Mouse (Mus musculus) embryonic facial prominence, embryonic 14.5 days (tissue): ENCODE data around the gene Npdc1. TPM values are rescaled to one million over a fixed set of nuclear protein-coding genes. Genes with fewer than 3 reads are reported as not detected.
"Not testable (repeated sequence)": the region's sequence is repeated elsewhere in the genome, so short reads cannot be mapped to it uniquely, and the experiment has no call there.

Source experiments
- ATAC-seq: fragments of 200-750 bp; cut with Nextera tagmentation; 2 replicates; pipeline ENCODE4 v1.8.0; 2017; ENCODE audit warnings: low read depth, moderate number of reproducible peaks, moderate TSS enrichment
- DNase-seq: peaks from one replicate; pipeline ENCODE4 v3.0.0-alpha.2; 2015; ENCODE audit warnings: low spot score
- H3K27ac ChIP-seq: fragments of 300-500 bp; sonication (generic); replicated peaks from 2 replicates; pipeline ENCODE4 v1.5.1; 2014; ENCODE audit warnings: low read depth, mild to moderate bottlenecking, low read length, moderate library complexity
- H3K27me3 ChIP-seq: fragments of 300-500 bp; sonication (generic); replicated peaks from 2 replicates; pipeline ENCODE4 v1.6.1; 2014; ENCODE audit warnings: low read length; ENCODE audit not compliant: control insufficient read depth, insufficient read depth
- H3K36me3 ChIP-seq: fragments of 300-500 bp; sonication (generic); 2 replicates; pipeline ENCODE4 v1.6.1; 2014; ENCODE audit warnings: low read length, mixed read lengths; ENCODE audit not compliant: control insufficient read depth, insufficient read depth
- H3K4me1 ChIP-seq: fragments of 300-500 bp; sonication (generic); 2 replicates; pipeline ENCODE4 v1.6.1; 2014; ENCODE audit warnings: antibody characterized with exemption, low read length; ENCODE audit not compliant: control insufficient read depth, insufficient read depth
- H3K4me2 ChIP-seq: fragments of 300-500 bp; sonication (generic); 2 replicates; pipeline ENCODE4 v1.6.1; 2014; ENCODE audit warnings: low read depth, mild to moderate bottlenecking, low read length, moderate library complexity, mixed read lengths
- H3K4me3 ChIP-seq: fragments of 300-500 bp; sonication (generic); 2 replicates; pipeline ENCODE4 v1.5.1; 2014; ENCODE audit warnings: low read depth, mild to moderate bottlenecking, low read length
- H3K9ac ChIP-seq: fragments of 300-500 bp; sonication (generic); 2 replicates; pipeline ENCODE4 v1.6.1; 2014; ENCODE audit warnings: low read depth, mild to moderate bottlenecking, low read length, moderate library complexity, mixed read lengths
- H3K9me3 ChIP-seq: fragments of 300-500 bp; sonication (generic); 2 replicates; pipeline ENCODE4 v1.6.1; 2016; ENCODE audit warnings: low read length; ENCODE audit not compliant: control insufficient read depth
- WGBS: fragments of 180-500 bp; shearing (Covaris S2); extraction: QIAGEN DNeasy Blood & Tissue Kit; methylation state at CpG from one replicate; pipeline ENCODE4 v1.1.7; 2014; 5-methylcytosine and 5-hydroxymethylcytosine counted together
- polyA plus RNA-seq: library from polyadenylated mRNA; unstranded; fragments of >200 nt; fragmentation: Nextera tagmentation; extraction: Ambion mirVana; gene quantifications from 2 replicates; pipeline ENCODE4 v1.2.1, GENCODE M21; 2014

The Npdc1 gene
- polyA plus RNA-seq, 1 experiment from 2014 or later, result 75.1 TPM

DNA sequence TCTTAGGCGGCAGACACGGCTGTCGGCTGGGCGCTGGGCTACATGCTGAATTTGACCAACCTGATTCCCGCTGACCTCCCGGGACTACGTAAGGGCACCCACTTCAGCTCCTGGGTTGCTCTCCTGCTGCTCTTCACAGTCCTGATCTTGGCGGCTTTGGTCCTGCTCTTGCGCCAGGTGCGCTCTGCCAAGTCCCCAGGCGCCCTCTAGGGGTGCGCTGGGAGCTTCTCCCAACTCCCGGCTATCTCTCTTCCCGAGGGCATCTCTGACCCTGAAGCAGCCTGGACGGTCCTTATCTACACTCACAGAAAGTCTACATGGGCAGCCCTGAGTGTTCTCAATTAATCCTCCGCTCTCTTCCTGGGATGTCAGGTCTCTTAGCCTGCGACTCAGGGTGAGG is 1.6 kb downstream of the Npdc1 start:
- 5% methylated on average over 15 of the region's 17 CpGs for WGBS

DNA sequence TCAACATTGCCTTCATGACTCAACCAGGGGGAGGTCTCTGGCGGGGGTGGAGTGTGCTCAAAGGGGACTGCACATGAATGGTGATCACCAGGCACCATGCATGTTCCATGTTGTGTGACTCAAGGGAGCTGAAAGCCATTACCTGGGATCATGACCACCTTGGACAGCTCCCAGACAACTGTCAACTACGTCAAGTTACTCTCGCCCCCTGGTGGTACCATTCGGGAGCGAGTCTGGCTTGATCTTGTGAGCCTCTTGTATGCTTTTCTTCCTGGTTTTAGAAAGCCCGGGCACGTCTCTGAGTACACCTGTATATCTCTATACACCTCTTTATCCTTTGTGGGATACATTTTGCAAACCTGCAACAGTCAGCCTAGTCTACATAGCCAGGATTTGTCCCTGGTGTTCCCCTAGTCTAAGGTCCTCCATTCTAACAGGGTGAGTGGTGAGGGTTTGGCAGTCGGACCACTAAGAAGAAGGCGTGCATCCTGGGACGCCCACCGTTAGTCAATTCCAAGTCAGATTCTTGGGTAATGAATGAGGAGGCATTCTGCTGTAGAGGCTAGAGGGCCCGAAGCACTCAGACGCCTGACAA is 3.3 kb downstream of the Npdc1 start:
- Histone ChIP-seq H3K4me2 (peak overlapping the region; percentile 77), H3K36me3 (no peaks in the 10 kb centered on the region), H3K4me1 (no peaks in the 10 kb centered on the region), H3K4me3 (peak overlapping the region; percentile 70), H3K9me3 (no peaks in the 10 kb centered on the region), H3K27me3 (peaks cover 62% of the 10 kb centered on the region), H3K9ac (peak overlapping the region; percentile 75), H3K27ac (no peak overlapping the region)
- peak; percentile 48 for ATAC-seq
- peak; percentile 90 for DNase-seq
- WGBS, result under 1% methylated on average over 12 of the region's 13 CpGs

More for the DNA sequence above, 1.6 kb downstream of the Npdc1 start:
- Histone ChIP-seq H3K4me1 (0 out of 2 replicates have a peak, but pooled peaks cover 3% of the 10 kb centered on the region), H3K36me3 (no peaks in the 10 kb centered on the region), H3K4me2 (peak overlapping the region; percentile 35; the same call in 1 of the 2 replicates), H3K9ac (no peak overlapping the region), H3K9me3 (no peaks in the 10 kb centered on the region), H3K4me3 (peak overlapping the region; percentile 14), H3K27me3 (peaks cover 79% of the 10 kb centered on the region), H3K27ac (no peak overlapping the region)
- ATAC-seq, result no peak
- DNase-seq, result peak; percentile 56

GRCm38 (mm10) chr2:25402972-25403601 is 3.9 kb downstream of the Npdc1 start:
- Histone ChIP-seq H3K4me1 (no peaks in the 10 kb centered on the region), H3K4me3 (peak overlapping the region; percentile 70), H3K27ac (no peak overlapping the region), H3K9me3 (no peaks in the 10 kb centered on the region), H3K4me2 (peak overlapping the region; percentile 77), H3K9ac (peak overlapping the region; percentile 75), H3K27me3 (peaks cover 57% of the 10 kb centered on the region), H3K36me3 (no peaks in the 10 kb centered on the region)
- DNase-seq, result peak; percentile 73
- under 1% methylated on average over 35 of the region's 54 CpGs for WGBS
- ATAC-seq, result peak; percentile 79

- Histone ChIP-seq H3K4me1 (no peaks in the 10 kb centered on the region), H3K36me3 (0 out of 2 replicates have a peak, but pooled peaks cover 4% of the 10 kb centered on the region), H3K9ac (peak overlapping the region; percentile 75; the same call in 1 of the 2 replicates), H3K27ac (no peak overlapping the region), H3K4me2 (peak overlapping the region; percentile 77), H3K9me3 (no peaks in the 10 kb centered on the region), H3K27me3 (peaks cover 48% of the 10 kb centered on the region), H3K4me3 (peak overlapping the region; percentile 70)
- 84% methylated on average over 4 of the region's 4 CpGs for WGBS
- no peak for DNase-seq
- no peak for ATAC-seq
Observed at GRCm38 (mm10) chr2:25403994-25404393, 4.8 kb downstream of the Npdc1 start.

DNA sequence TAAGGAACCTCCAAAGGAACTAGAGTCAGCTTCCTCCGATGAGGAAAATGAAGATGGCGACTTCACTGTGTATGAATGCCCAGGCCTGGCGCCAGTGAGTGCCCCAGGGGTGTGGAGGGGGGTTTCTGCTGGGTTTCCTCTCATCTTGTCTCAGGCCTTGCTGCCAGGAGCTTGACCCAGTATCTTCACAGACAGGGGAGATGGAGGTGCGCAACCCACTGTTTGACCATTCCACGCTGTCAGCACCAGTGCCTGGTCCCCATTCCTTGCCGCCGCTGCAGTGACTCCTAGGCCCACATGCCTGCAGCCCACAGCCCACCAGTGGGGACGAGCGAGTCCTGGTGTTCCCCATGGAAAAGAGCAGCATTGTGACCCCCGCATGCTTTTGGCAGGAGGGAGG is 9.8 kb downstream of the Npdc1 start:
- WGBS, result 83% methylated on average over 9 of the region's 10 CpGs
- Histone ChIP-seq H3K4me2 (no peak overlapping the region), H3K9me3 (no peaks in the 10 kb centered on the region), H3K27ac (no peak overlapping the region), H3K4me1 (no peaks in the 10 kb centered on the region), H3K9ac (no peak overlapping the region), H3K4me3 (no peak overlapping the region), H3K36me3 (0 out of 2 replicates have a peak, but pooled peaks cover 5% of the 10 kb centered on the region), H3K27me3 (no peaks in the 10 kb centered on the region)
- no peak for ATAC-seq
- no peak for DNase-seq

DNA sequence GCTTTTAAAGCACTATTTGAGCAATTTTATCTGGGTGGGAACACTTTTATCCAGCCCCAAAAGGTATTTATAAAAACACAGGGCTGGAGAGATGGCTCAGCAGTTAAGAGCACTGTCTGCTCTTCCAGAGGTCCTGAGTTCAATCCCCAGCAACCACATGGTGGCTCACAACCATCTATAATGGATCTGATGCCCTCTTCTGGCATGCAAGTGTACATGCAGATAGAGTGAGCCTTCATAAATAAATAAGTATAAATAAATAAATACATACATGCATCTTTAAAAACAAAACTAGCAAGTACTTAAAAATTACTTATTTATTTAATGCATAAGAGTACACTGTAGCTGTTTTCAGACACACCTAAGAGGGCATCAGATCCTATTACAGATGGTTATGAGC is 14.3 kb downstream of the Npdc1 start:
- DNase-seq, H3K36me3 ChIP-seq, H3K4me3 ChIP-seq, H3K4me2 ChIP-seq, H3K27ac ChIP-seq, ATAC-seq, H3K27me3 ChIP-seq, H3K9ac ChIP-seq, H3K4me1 ChIP-seq, H3K9me3 ChIP-seq: not testable (repeated sequence)

DNA sequence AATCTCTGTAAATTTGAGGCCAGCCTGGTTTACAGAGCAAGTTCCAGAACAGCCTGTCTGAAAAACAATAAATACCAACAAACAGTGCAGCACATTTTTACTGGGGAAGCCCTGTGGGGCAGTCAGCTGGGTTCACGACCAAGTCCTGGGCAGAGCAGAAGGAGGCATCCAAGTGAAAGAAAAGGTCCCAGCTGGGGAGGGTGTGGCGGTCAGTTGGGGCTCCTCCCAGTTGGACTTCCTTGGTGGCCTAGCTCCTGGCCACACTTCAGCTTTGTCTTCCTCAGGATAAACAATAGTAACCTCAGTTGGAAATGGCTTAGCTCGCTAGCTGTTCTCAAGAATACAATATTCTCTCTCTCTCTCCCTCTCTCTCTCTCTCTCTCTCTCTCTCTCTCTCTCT is 18.3 kb downstream of the Npdc1 start:
- no peak for ATAC-seq
- 26% methylated on average over 3 of the region's 3 CpGs for WGBS

DNA sequence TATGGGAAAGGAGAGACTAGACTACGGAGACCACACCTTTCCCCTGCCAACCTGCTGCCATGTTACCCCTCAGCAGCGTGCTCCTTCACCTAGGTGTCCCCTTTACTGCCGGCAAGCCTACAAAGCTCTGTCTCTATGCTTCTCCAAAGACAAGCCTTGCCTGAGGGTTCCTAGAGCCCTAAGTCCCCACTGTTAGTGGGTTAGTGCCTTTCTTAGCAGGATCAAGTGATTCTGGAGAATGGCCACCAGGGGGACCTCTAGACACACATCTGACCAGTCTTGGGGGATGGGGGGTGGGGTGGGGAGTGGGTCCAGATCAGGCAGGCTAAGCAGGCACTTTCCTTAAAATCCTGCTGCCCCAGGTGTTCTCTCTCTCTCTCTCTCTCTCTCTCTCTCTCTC is 22.7 kb downstream of the Npdc1 start:
- no peak overlapping the region for H3K4me2 ChIP-seq
- no peaks in the 10 kb centered on the region for H3K4me1 ChIP-seq
- ATAC-seq (peak; percentile 53; the same call in 1 of the 2 replicates), DNase-seq (peak; percentile 64)
- H3K36me3 ChIP-seq, result no peaks in the 10 kb centered on the region
- no peak overlapping the region for H3K4me3 ChIP-seq
- WGBS, result 18% methylated on average over 3 of the region's 3 CpGs
- H3K27me3 ChIP-seq, result peaks cover 25% of the 10 kb centered on the region
- no peak overlapping the region for H3K9ac ChIP-seq
- H3K27ac ChIP-seq, result no peak overlapping the region
- H3K9me3 ChIP-seq, result no peaks in the 10 kb centered on the region

More for the DNA sequence above, 18.3 kb downstream of the Npdc1 start:
- no peak overlapping the region for H3K9ac ChIP-seq
- no peaks in the 10 kb centered on the region for H3K4me1 ChIP-seq
- H3K4me3 ChIP-seq, result no peak overlapping the region
- no peaks in the 10 kb centered on the region for H3K9me3 ChIP-seq
- H3K4me2 ChIP-seq, result no peak overlapping the region
- no peak overlapping the region for H3K27ac ChIP-seq
- no peak for DNase-seq
- peaks cover 1% of the 10 kb centered on the region; the same call in 1 of the 2 replicates for H3K27me3 ChIP-seq
- H3K36me3 ChIP-seq, result no peaks in the 10 kb centered on the region
